Mouse (Mus musculus) midbrain, embryonic 10.5 days (tissue): ENCODE data around the gene Rab5c. TPM values are rescaled to one million over a fixed set of nuclear protein-coding genes. Genes with fewer than 3 reads are reported as not detected.

Source experiments
- DNase-seq: peaks from one replicate; pipeline ENCODE4 v3.0.0-alpha.2; 2017; ENCODE audit warnings: low spot score
- H3K27ac ChIP-seq: fragments of 300-500 bp; sonication (generic); replicated peaks from 2 replicates; pipeline ENCODE4 v1.5.1; 2016; ENCODE audit warnings: mild to moderate bottlenecking
- H3K27me3 ChIP-seq: fragments of 300-500 bp; sonication (generic); 2 replicates; pipeline ENCODE4 v1.6.1; 2016; ENCODE audit warnings: low read depth, mild to moderate bottlenecking; ENCODE audit not compliant: poor library complexity, severe bottlenecking
- H3K36me3 ChIP-seq: fragments of 300-500 bp; sonication (generic); 2 replicates; pipeline ENCODE4 v1.6.1; 2016; ENCODE audit warnings: mild to moderate bottlenecking, moderate library complexity
- H3K4me1 ChIP-seq: fragments of 300-500 bp; sonication (generic); 2 replicates; pipeline ENCODE4 v1.6.1; 2016
- H3K4me3 ChIP-seq: fragments of 300-500 bp; sonication (generic); 2 replicates; pipeline ENCODE4 v1.5.1; 2016; ENCODE audit warnings: mild to moderate bottlenecking, moderate library complexity
- H3K9me3 ChIP-seq: fragments of 300-500 bp; sonication (generic); replicated peaks from 2 replicates; pipeline ENCODE4 v1.6.1; 2016; ENCODE audit warnings: mild to moderate bottlenecking
- WGBS: fragments of 180-500 bp; shearing (Covaris S2); methylation state at CpG from one replicate; pipeline ENCODE4 v1.1.7; 2016; 5-methylcytosine and 5-hydroxymethylcytosine counted together
- polyA plus RNA-seq: library from polyadenylated mRNA; unstranded; fragments of >200 nt; fragmentation: Nextera tagmentation; extraction: Ambion mirVana; gene quantifications from 2 replicates; pipeline ENCODE4 v1.2.1, GENCODE M21; 2016

Gene Rab5c
- polyA plus RNA-seq, 1 experiment from 2014 or later, result 14.8 TPM

DNA sequence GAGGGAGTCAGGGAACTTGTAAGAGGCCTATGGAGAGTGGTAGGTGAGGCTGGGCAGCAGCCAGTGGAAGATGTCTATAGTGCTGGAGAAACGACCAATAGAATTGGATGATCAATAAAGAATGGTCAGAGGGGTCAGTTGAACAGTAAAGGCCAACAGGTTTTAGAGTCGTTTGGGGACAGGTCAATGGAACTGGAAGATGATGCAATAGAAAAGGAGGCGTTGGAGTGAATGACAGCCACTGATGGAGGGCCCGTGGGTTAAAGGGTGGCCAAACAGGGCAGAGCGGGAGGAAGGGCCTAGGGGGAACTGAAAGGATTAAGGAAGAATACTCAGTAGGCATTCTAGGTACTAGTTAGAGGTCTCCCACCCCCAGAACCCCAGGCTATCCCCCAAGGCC lies 9.1 kb upstream of the Rab5c start:
- WGBS, result 84% methylated on average over 5 of the region's 5 CpGs
- DNase-seq, result no peak
- Histone ChIP-seq H3K36me3 (peaks cover 5% of the 10 kb centered on the region; the same call in 1 of the 2 replicates), H3K27ac (no peak overlapping the region), H3K4me1 (no peaks in the 10 kb centered on the region; the same call in 1 of the 2 replicates), H3K27me3 (peaks cover 38% of the 10 kb centered on the region), H3K9me3 (no peaks in the 10 kb centered on the region), H3K4me3 (no peak overlapping the region)

DNA sequence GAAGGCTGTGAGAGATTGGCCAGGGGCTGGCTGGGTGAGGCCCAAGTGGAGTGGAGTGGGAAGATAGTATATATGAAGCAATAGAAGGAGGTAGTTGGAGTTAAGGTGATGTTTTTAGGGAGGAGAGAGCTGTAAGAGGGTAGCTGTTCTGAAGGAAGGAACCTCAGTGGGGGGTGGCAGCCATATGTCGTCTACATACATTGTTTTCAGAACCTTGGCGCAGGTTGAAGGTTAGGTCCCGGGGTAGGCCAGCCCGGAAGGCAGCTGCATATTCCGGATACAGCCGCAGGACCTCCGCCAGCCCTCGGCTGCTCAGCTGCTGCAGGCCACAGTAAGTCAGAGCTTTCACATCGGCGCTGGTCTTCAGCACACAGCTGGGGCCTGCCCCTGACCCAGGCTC lies 8.5 kb upstream of the Rab5c start:
- DNase-seq, result no peak
- WGBS, result 84% methylated on average over 10 of the region's 10 CpGs
- Histone ChIP-seq H3K27me3 (peaks cover 32% of the 10 kb centered on the region), H3K9me3 (no peaks in the 10 kb centered on the region), H3K36me3 (peaks cover 2% of the 10 kb centered on the region; the same call in 1 of the 2 replicates), H3K27ac (no peak overlapping the region), H3K4me3 (no peak overlapping the region), H3K4me1 (no peaks in the 10 kb centered on the region)

DNA sequence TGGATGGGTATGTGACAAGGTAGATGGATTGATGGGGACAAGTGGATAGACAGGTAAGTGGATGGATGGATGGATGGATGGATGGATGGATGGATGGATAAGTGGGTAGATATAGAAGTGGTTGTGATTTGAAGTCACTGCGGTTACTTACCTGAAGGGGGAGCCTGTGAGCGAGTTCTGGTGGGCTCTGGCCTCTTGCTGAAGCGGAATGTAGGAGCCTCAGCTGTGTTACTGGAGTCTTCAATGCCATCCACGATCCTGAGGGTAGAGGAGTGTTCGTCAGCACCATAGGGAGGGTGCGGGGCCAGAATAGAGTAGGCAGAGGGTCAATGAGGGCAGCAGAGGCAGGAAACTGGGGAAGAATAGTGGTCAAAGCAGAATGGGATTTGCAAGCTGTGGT lies 7.1 kb upstream of the Rab5c start:
- Histone ChIP-seq H3K36me3 (no peaks in the 10 kb centered on the region; the same call in 1 of the 2 replicates), H3K4me1 (no peaks in the 10 kb centered on the region), H3K4me3 (no peak overlapping the region), H3K27me3 (peaks cover 21% of the 10 kb centered on the region), H3K27ac (no peak overlapping the region), H3K9me3 (no peaks in the 10 kb centered on the region)
- peak; percentile 45 for DNase-seq
- WGBS, result 16% methylated on average over 6 of the region's 6 CpGs

DNA sequence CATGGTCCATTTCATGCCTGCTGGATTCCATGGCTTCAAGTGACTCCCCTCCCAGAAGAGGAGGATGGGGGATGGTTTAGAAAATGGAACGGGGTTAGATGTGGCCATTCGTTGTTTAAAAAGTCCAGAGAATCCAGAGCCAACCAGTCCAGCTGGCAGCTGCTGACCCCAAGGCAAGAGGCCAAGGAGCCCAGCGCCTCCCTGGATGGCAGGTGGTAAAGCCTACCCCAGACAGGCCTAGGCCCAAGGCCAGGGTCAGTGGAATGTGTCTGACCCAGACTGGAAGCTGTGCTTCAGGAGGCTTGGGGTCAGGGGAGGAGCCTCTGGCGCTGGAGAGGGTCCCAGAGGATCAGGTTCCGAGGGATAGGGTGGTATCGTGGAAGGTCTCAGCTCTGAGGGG lies 3.3 kb upstream of the Rab5c start:
- Histone ChIP-seq H3K36me3 (no peaks in the 10 kb centered on the region), H3K27ac (no peak overlapping the region), H3K4me1 (peaks cover 20% of the 10 kb centered on the region), H3K27me3 (no peaks in the 10 kb centered on the region), H3K4me3 (no peak overlapping the region), H3K9me3 (no peaks in the 10 kb centered on the region)
- no peak for DNase-seq
- WGBS, result 78% methylated on average over 6 of the region's 6 CpGs

DNA sequence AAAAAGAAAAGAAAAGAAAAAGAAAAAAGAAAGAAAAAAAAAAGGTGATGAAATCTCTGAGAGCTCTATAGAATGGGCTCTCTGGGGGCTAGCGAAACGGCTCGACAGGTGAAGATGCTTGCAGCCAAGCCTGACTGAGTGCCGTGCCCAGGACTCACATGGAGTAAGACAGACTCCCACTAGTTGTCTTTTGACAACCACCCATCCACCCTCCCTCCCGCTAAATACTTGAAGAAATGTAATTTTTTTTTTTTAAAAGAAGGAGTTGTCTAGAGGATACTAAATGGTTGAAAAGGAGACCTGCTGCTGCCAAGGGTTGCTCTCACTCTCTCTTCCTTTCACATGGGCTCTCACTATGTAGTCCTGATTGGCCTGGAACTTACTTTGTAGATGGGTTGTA lies 734 bp upstream of the Rab5c start:
- Histone ChIP-seq H3K27ac (peak overlapping the region; percentile 90), H3K4me3 (peak overlapping the region; percentile 98), H3K27me3 (no peaks in the 10 kb centered on the region), H3K4me1 (peaks cover 29% of the 10 kb centered on the region), H3K9me3 (no peaks in the 10 kb centered on the region), H3K36me3 (peaks cover 14% of the 10 kb centered on the region)
- no peak for DNase-seq
- 24% methylated on average over 5 of the region's 5 CpGs for WGBS

DNA sequence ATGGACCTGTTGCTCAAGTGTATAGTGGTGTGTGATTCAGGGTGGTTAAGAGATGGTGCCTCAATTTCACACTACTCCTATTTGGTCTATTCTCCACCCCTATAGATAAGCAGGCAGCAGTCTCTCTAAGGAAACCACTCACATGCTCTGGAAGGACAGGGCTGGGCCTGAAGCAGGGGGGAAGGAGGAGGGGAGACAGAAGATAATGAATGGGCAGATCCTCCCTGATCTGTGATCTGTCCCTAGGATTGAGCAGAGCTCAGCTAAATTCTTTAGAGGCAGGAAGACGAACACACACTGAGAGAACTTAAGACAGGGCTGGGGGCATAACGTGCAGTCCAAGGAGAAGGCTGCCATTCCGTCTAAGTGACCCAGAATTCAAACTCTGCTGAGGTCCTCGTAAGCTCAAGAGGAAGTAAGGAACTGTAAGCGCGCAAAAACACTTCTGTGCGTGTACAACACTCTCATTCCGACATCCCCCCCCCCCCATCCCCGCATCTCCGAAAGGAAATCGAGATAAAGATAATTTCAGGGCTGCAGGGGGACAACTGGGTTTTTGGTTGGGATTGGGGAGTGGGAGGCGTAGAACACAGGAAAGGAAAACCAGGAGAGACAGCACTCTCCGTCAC lies 796 bp downstream of the Rab5c start:
- H3K9me3 ChIP-seq, result no peaks in the 10 kb centered on the region

DNA sequence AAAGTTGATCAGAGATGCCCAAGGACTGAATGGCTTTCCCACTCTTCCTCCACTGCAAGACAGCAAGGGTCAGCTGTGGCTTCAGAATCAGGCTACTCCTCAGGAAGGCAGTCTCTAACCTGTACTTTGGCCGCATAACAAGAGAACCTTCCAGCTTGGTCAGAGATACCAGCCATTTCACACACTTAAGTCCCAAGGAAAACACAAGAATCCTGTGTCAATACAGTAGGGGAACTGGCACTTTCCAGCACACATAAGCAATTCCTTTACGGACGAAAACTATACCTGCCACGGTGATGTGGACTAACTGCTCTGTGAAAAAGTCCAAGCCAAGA lies 1.3 kb downstream of the Rab5c start:
- no peaks in the 10 kb centered on the region for H3K27me3 ChIP-seq
- peaks cover 29% of the 10 kb centered on the region for H3K4me1 ChIP-seq
- H3K9me3 ChIP-seq, result no peaks in the 10 kb centered on the region
- 82% methylated on average over 4 of the region's 4 CpGs for WGBS
- H3K27ac ChIP-seq, result no peak overlapping the region
- H3K4me3 ChIP-seq, result peak overlapping the region; percentile 98
- DNase-seq, result no peak
- peaks cover 33% of the 10 kb centered on the region for H3K36me3 ChIP-seq

More for the DNA sequence above, 796 bp downstream of the Rab5c start:
- 4% methylated on average over 13 of the region's 13 CpGs for WGBS
- Histone ChIP-seq H3K27ac (peak overlapping the region; percentile 90), H3K36me3 (peaks cover 28% of the 10 kb centered on the region), H3K4me1 (peaks cover 29% of the 10 kb centered on the region), H3K27me3 (no peaks in the 10 kb centered on the region), H3K4me3 (peak overlapping the region; percentile 98)
- DNase-seq, result no peak

DNA sequence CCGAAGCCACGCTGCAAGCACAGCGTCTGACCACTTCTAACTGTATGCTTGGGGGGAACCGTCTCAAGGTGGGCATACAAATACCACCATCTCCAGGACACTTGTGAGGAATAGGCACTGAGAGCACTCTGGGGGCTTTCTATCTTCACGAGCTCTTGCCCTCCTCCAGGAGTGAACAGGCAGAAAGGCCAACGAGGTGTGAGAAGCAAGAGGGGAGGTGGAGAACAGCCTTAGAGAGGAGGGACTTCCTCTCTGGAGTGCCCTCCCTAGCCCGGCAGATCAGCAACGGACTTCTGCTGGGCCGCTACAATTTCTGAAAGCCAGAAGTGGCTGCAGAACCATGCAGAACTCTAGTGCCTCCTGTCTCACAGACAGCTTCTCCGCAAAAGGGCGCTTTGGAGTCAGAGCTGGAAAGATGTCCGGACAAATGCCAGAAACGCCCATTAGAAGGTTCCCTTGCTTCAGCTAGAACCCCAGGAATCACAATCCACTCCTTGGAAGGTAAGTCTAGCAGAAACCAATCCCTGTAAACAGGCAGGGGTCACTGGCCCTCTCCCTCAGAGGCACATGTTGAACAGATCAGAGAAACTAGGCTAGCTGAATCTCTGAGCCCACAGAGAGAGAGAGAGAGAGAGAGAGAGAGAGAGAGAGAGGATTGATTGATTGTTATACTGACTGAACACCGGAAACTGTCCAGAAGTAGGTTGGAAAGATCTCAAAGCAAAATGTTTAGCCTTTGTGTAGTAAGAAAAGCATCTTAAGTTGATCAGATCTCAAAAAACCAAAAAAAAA lies 1.9 kb downstream of the Rab5c start:
- Histone ChIP-seq H3K27ac (no peak overlapping the region), H3K4me3 (peak overlapping the region; percentile 98; the same call in 1 of the 2 replicates), H3K9me3 (no peaks in the 10 kb centered on the region), H3K36me3 (peaks cover 35% of the 10 kb centered on the region), H3K27me3 (no peaks in the 10 kb centered on the region), H3K4me1 (peaks cover 29% of the 10 kb centered on the region)
- DNase-seq, result no peak
- WGBS, result 86% methylated on average over 14 of the region's 14 CpGs

DNA sequence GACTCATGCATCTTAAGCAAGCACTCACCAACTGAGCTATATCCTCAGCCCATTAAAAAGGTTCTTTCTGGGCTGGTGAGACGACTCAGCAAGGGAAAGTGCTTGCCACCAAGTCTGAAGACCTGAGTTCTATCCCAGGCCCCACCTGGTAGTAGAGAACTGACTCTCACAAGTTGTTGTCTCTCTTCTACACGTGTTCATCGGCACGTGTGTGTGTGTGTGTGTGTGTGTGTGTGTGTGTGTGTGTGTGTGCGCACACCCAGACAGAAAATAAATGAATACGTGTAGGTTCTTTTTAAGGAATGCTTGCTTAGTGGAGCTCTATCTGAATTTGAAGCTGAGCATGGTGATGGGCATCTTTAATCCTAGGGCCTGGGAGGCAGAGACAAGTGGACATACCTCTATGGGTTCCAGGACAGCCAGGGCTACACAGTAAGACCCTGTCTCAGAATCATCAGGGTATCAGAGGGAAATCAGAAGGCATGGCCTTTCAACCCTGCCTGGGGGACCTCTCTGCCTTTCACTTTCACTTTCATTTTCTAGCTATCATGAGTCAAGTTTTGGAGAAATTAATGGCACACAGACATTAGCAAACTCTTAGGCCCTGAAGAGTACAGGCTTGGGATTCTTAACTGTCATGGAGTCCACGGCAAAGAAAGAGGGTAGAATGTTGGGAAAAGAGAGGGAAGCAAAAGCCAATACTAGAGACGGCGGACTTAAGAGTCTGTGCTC lies 2.7 kb downstream of the Rab5c start:
- peak overlapping the region; percentile 98; the same call in 1 of the 2 replicates for H3K4me3 ChIP-seq
- H3K27ac ChIP-seq, result no peak overlapping the region
- 92% methylated on average over 9 of the region's 9 CpGs for WGBS
- no peaks in the 10 kb centered on the region for H3K27me3 ChIP-seq
- H3K9me3 ChIP-seq, result no peaks in the 10 kb centered on the region
- no peak for DNase-seq
- H3K4me1 ChIP-seq, result peaks cover 29% of the 10 kb centered on the region
- H3K36me3 ChIP-seq, result peaks cover 35% of the 10 kb centered on the region

DNA sequence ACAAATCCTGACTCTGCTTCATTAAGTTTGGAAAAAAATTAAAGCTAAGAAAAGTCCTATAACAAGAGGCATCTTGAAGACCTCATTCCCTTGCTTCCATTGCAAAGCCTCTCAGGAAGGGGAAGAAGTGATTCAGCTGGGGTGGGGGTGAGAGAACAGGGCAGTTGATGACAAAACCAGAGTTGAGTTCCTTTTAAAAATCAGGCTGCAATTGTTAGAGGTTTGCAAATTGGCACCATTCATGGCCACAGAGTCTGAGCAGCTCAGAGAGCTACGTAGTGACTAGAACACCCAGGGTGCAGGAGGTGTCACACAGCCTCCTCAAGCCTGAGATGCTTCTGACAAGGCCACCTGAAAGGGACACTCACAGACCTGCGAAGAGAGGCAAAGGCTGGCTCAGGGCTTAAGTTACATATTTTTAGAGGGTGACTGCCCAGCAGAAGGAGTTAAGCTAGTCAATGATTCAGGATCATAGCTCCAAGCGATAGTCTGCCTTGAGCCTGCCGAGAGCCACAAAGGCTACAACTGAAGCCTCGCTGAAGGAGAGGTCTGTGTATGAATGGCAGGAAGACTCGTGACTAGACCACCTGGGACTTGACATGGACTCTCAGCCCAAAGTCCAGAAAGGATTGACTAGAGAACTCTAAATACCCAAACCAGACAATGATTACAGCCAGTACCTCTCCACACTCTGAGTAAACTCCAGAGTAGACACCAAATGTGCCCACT lies 7.4 kb downstream of the Rab5c start:
- no peak for DNase-seq
- H3K27ac ChIP-seq, result no peak overlapping the region
- no peak overlapping the region for H3K4me3 ChIP-seq
- no peaks in the 10 kb centered on the region for H3K9me3 ChIP-seq
- H3K4me1 ChIP-seq, result peaks cover 2% of the 10 kb centered on the region; the same call in 1 of the 2 replicates
- H3K36me3 ChIP-seq, result peaks cover 61% of the 10 kb centered on the region
- 90% methylated on average over 6 of the region's 6 CpGs for WGBS
- H3K27me3 ChIP-seq, result no peaks in the 10 kb centered on the region

DNA sequence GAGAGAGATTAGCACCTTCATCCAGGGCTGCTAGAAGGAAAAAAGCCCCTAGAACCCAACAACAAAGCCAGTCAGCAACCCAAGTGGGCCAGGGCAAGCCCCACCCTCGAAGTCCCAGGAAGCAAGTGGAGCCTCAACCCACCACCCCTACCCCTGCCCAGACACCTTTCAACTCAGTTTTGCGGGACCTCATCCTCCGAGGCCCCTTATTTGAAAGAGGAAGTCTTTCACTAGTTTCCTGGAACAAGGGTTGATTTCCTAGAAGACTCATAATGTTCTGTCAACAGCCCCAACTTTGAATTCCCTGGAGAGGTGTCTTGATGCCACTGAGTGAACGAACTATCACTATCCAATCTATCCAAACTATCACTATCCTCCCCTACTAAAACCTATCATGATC lies 8.0 kb downstream of the Rab5c start:
- Histone ChIP-seq H3K36me3 (peaks cover 57% of the 10 kb centered on the region), H3K27ac (no peak overlapping the region), H3K4me3 (no peak overlapping the region), H3K27me3 (no peaks in the 10 kb centered on the region), H3K9me3 (no peaks in the 10 kb centered on the region), H3K4me1 (no peaks in the 10 kb centered on the region)
- DNase-seq, result no peak
- WGBS, result 87% methylated on average over 4 of the region's 4 CpGs

DNA sequence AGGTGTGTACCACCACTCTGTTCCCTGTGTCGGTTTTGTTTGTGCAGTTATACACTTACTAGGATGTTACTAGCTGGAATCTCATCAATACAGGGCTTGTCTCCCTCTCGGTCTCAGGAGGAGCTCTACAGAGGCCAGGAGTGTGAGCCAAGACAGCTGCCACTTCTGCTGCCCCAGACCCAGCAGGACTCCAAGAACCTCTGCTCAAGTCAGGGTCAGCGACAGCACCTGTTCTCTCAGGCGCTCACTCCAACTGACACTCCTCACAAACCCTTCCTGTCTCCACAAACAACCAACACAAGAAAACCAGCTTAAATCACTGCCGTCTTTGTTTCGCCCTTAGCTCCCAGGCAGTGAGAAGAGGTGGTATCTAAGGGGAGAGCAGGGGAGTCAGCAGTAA lies 9.4 kb downstream of the Rab5c start:
- no peaks in the 10 kb centered on the region for H3K27me3 ChIP-seq
- 87% methylated on average over 6 of the region's 6 CpGs for WGBS
- no peak overlapping the region for H3K4me3 ChIP-seq
- H3K27ac ChIP-seq, result no peak overlapping the region
- no peaks in the 10 kb centered on the region for H3K9me3 ChIP-seq
- no peak for DNase-seq
- H3K36me3 ChIP-seq, result peaks cover 51% of the 10 kb centered on the region
- peaks cover 3% of the 10 kb centered on the region; the same call in 1 of the 2 replicates for H3K4me1 ChIP-seq
